Mouse (Mus musculus) heart, adult 2 months (tissue): ENCODE measurements around the gene Strn. TPM values are rescaled to one million over a fixed set of nuclear protein-coding genes. Genes with fewer than 3 reads are reported as not detected.

Source experiments
- DNase-seq, 2 experiments: peaks; one replicate each; pipeline ENCODE4 v3.0.0; 2021
- H3K27ac ChIP-seq: fragments of 200-600 bp; 2 replicates; pipeline ENCODE4 v1.8.1; 2022
- H3K27me3 ChIP-seq: fragments of 200-500 bp; 2 replicates; pipeline ENCODE4 v1.6.1; 2012; ENCODE audit warnings: mild to moderate bottlenecking, low read length, inconsistent platforms, mixed read lengths; ENCODE audit not compliant: control insufficient read depth, insufficient read depth
- H3K36me3 ChIP-seq: fragments of 200-500 bp; 2 replicates; pipeline ENCODE4 v1.6.1; 2012; ENCODE audit warnings: low read length, inconsistent platforms; ENCODE audit not compliant: control insufficient read depth, insufficient read depth
- H3K4me1 ChIP-seq: fragments of 200-500 bp; 2 replicates; pipeline ENCODE4 v1.6.1; 2011; ENCODE audit warnings: low read length; ENCODE audit not compliant: control insufficient read depth, insufficient read depth
- H3K4me3 ChIP-seq: fragments of 200-600 bp; 2 replicates; pipeline ENCODE4 v1.8.1; 2022
- H3K79me2 ChIP-seq: fragments of 200-500 bp; replicated peaks from 2 replicates; pipeline ENCODE4 v1.6.1; 2012; ENCODE audit warnings: mild to moderate bottlenecking, inconsistent platforms, low read length, moderate library complexity, mixed read lengths; ENCODE audit not compliant: control insufficient read depth, insufficient read depth
- H3K9ac ChIP-seq: fragments of 200-500 bp; 2 replicates; pipeline ENCODE4 v1.6.1; 2012; ENCODE audit warnings: low read depth, mild to moderate bottlenecking, control low read depth, inconsistent platforms, low read length, mixed read lengths
- CTCF ChIP-seq: fragments of 200-600 bp; IDR thresholded peaks from 2 replicates; pipeline ENCODE4 v1.8.1; 2022; ENCODE audit warnings: antibody characterized with exemption, mild to moderate bottlenecking, moderate library complexity
- EP300 ChIP-seq: fragments of 200-500 bp; IDR thresholded peaks from 2 replicates; pipeline ENCODE4 v1.6.1; 2011; ENCODE audit warnings: low read depth, low read length, control low read depth; ENCODE audit not compliant: insufficient read depth
- POLR2A ChIP-seq: fragments of 200-500 bp; IDR thresholded peaks from 2 replicates; pipeline ENCODE4 v1.6.1; 2011; ENCODE audit warnings: mild to moderate bottlenecking, low read depth, low read length, control low read depth; ENCODE audit not compliant: insufficient read depth
- WGBS: fragments of 180-500 bp; shearing (Covaris S2); methylation state at CpG from one replicate; pipeline ENCODE4 v1.1.7; 2018; 5-methylcytosine and 5-hydroxymethylcytosine counted together
- intact Hi-C: fragments of 180-260 bp; cut with DNase I; formaldehyde crosslinking; loops from one replicate; pipeline ENCODE4 v1.15.1; 2025
- polyA plus RNA-seq: library from polyadenylated mRNA; depleted of rRNA; stranded (reverse); fragments of >200 nt; gene quantifications from 2 replicates; pipeline ENCODE4 v1.2.3, GENCODE M21; 2012
- total RNA-seq, 2 experiments: library from RNA; stranded (reverse); gene quantifications; 2 replicates each; pipeline ENCODE4 v1.2.3; 2021

Strn gene
- total and polyA plus RNA-seq, 3 experiments: 6.1 to 24.2 (median 20.3) TPM

GRCm38 (mm10) chr17:78635616-78636015 is 101.4 kb downstream of the Strn start:
- no peak overlapping the region for H3K4me3 ChIP-seq
- intact Hi-C loops: no loop called here
- no peaks in the 10 kb centered on the region for H3K27me3 ChIP-seq
- H3K36me3 ChIP-seq: no peaks in the 10 kb centered on the region
- H3K79me2 ChIP-seq: no peaks in the 10 kb centered on the region
- H3K27ac ChIP-seq: no peak overlapping the region
- no peaks in the 10 kb centered on the region for H3K4me1 ChIP-seq
- DNase-seq: no peak
- no peak overlapping the region for H3K9ac ChIP-seq
- WGBS: 83% methylated on average over 2 of the region's 2 CpGs
- TF ChIP-seq EP300: no peak
- TF ChIP-seq POLR2A: no peak
- no peak for TF ChIP-seq CTCF

GRCm38 (mm10) chr17:78624941-78625340 is 112.1 kb downstream of the Strn start:
- H3K27me3 ChIP-seq: no peaks in the 10 kb centered on the region
- no peak overlapping the region for H3K9ac ChIP-seq
- no peaks in the 10 kb centered on the region for H3K36me3 ChIP-seq
- no peaks in the 10 kb centered on the region for H3K4me1 ChIP-seq
- no peak for DNase-seq
- WGBS: 94% methylated on average over 19 of the region's 19 CpGs
- H3K79me2 ChIP-seq: no peaks in the 10 kb centered on the region
- TF ChIP-seq CTCF (no peak), EP300 (no peak), POLR2A (no peak)
- H3K4me3 ChIP-seq: no peak overlapping the region
- no peak overlapping the region for H3K27ac ChIP-seq
- intact Hi-C loops: no loop called here

- intact Hi-C loops: no loop called here
- DNase-seq: no peak
- Histone ChIP-seq H3K27ac (no peak overlapping the region), H3K27me3 (no peaks in the 10 kb centered on the region), H3K36me3 (no peaks in the 10 kb centered on the region), H3K4me1 (no peaks in the 10 kb centered on the region), H3K79me2 (no peaks in the 10 kb centered on the region), H3K4me3 (no peak overlapping the region), H3K9ac (no peak overlapping the region)
- TF ChIP-seq CTCF (no peak), POLR2A (no peak), EP300 (no peak)
- 77% methylated on average over 4 of the region's 4 CpGs for WGBS
Observed at GRCm38 (mm10) chr17:78621863-78622262, 115.1 kb downstream of the Strn start.

GRCm38 (mm10) chr17:78620740-78621139 is 116.3 kb downstream of the Strn start:
- intact Hi-C loops: no loop called here
- Histone ChIP-seq H3K79me2 (no peaks in the 10 kb centered on the region), H3K4me3 (no peak overlapping the region), H3K27me3 (no peaks in the 10 kb centered on the region), H3K9ac (no peak overlapping the region), H3K4me1 (no peaks in the 10 kb centered on the region), H3K27ac (no peak overlapping the region), H3K36me3 (no peaks in the 10 kb centered on the region)
- 84% methylated on average over 4 of the region's 4 CpGs for WGBS
- no peak for TF ChIP-seq POLR2A
- no peak for TF ChIP-seq EP300
- no peak for TF ChIP-seq CTCF
- DNase-seq: no peak

- TF ChIP-seq EP300 (no peak), POLR2A (no peak), CTCF (no peak)
- no peak overlapping the region for H3K27ac ChIP-seq
- intact Hi-C loops: no loop called here
- H3K27me3 ChIP-seq: no peaks in the 10 kb centered on the region
- no peak overlapping the region for H3K9ac ChIP-seq
- no peak overlapping the region for H3K4me3 ChIP-seq
- WGBS: 80% methylated on average over 7 of the region's 7 CpGs
- no peaks in the 10 kb centered on the region for H3K4me1 ChIP-seq
- no peak for DNase-seq
- no peaks in the 10 kb centered on the region for H3K36me3 ChIP-seq
- no peaks in the 10 kb centered on the region for H3K79me2 ChIP-seq
Observed at GRCm38 (mm10) chr17:78619981-78620380, 117.0 kb downstream of the Strn start.

- DNase-seq: no peak
- H3K79me2 ChIP-seq: no peaks in the 10 kb centered on the region
- TF ChIP-seq EP300: no peak
- no peak for TF ChIP-seq CTCF
- TF ChIP-seq POLR2A: no peak
- no peak overlapping the region for H3K27ac ChIP-seq
- WGBS: 65% methylated on average over 5 of the region's 5 CpGs
- H3K9ac ChIP-seq: no peak overlapping the region
- no peaks in the 10 kb centered on the region for H3K36me3 ChIP-seq
- H3K4me1 ChIP-seq: no peaks in the 10 kb centered on the region
- intact Hi-C loops: no loop called here
- no peaks in the 10 kb centered on the region for H3K27me3 ChIP-seq
- no peak overlapping the region for H3K4me3 ChIP-seq
Observed at GRCm38 (mm10) chr17:78618164-78618693, 118.8 kb downstream of the Strn start.
